In genomic region chr5:143292879-143293278, GRCm38 (mm10) we compare ENCODE assay signal across 9 mouse cellular contexts. TPM values are rescaled to one million over a fixed set of nuclear protein-coding genes. Genes with fewer than 3 reads are reported as not detected.
DNase-seq lines count a peak whose midpoint lies in the region; ATAC-seq and TF ChIP-seq lines count a peak whose summit lies in the region.
"Had no signal": no experiment of that assay in that cellular context is flagged by ENCODE, and none has a peak within 500 bp of the region (broad histone marks: within the 10 kb centered on the region; RNA-seq: fewer than 3 reads in every experiment).

No protein-coding gene starts in this region.

- TF ChIP-seq CTCF in E14TG2a.4 (conservative IDR thresholded peaks at IDR 0.05; ENCODE audit: low read length) = no peak
- no peak for TF ChIP-seq CTCF in forebrain, postnatal 0 days (IDR thresholded peaks at IDR 0.05; ENCODE audit: low read depth)
- no peak for TF ChIP-seq CTCF in liver, embryonic 14.5 days (IDR thresholded peaks at IDR 0.05; ENCODE audit: low read depth)
- no peak for TF ChIP-seq CTCF in thymus, adult 2 months (IDR thresholded peaks at IDR 0.05; ENCODE audit: borderline replicate concordance, control insufficient read depth, extremely low read depth, insufficient read depth, low read length, poor library complexity)

- H3K4me1 ChIP-seq in heart, embryonic 11.5 days (ENCODE audit: control insufficient read depth, insufficient read depth, low read length) = peaks cover 18% of the 10 kb centered on the region
- H3K4me1 ChIP-seq in E14TG2a.4 (replicated peaks; ENCODE audit: low read depth, low read length) = peaks cover 39% of the 10 kb centered on the region
- no peaks in the 10 kb centered on the region for H3K4me1 ChIP-seq in forebrain, postnatal 0 days (ENCODE audit: insufficient read depth)
- H3K4me1 ChIP-seq in liver, embryonic 14.5 days (replicated peaks; ENCODE audit: control insufficient read depth in 2 of 2, insufficient read depth in 2 of 2, low read length in 1 of 2) = no peaks in the 10 kb centered on the region
- H3K4me1 ChIP-seq in thymus, adult 2 months (replicated peaks; ENCODE audit: control insufficient read depth, insufficient read depth, low read length) = peaks cover 7% of the 10 kb centered on the region

- ATAC-seq in heart, embryonic 11.5 days (replicated peaks; ENCODE audit: insufficient number of reproducible peaks, low FRiP score, low TSS enrichment) = no peak
- no peak for ATAC-seq in forebrain, postnatal 0 days
- ATAC-seq in liver, embryonic 14.5 days (ENCODE audit: insufficient read depth) = no peak

- DNase-seq in heart, adult 18-20 months = no peak
- DNase-seq in forebrain, postnatal 0 days = no peak
- no peak for DNase-seq in liver, embryonic 14.5 days (ENCODE audit: low read depth in 3 of 3, low spot score in 3 of 3)
- DNase-seq in thymus, adult 2 months = no peak
- no peak for DNase-seq in Muller cell, postnatal 12 days (ENCODE audit: inconsistent ontology term)
- DNase-seq in adrenal gland, adult 2 months = no peak
- DNase-seq: cerebellum, postnatal 25 days had no signal

- H3K36me3 ChIP-seq in heart, embryonic 11.5 days (ENCODE audit: control insufficient read depth, insufficient read depth, low read length) = no peaks in the 10 kb centered on the region
- no peaks in the 10 kb centered on the region for H3K36me3 ChIP-seq in E14TG2a.4 (ENCODE audit: insufficient read depth, low read length)
- H3K36me3 ChIP-seq in forebrain, postnatal 0 days (ENCODE audit: insufficient read depth) = peaks cover 9% of the 10 kb centered on the region; the same call in 1 of the 2 replicates
- H3K36me3 ChIP-seq in liver, embryonic 14.5 days (replicated peaks; ENCODE audit: control insufficient read depth, insufficient read depth, low read depth) = no peaks in the 10 kb centered on the region
- H3K36me3 ChIP-seq in thymus, adult 2 months (ENCODE audit: control insufficient read depth, insufficient read depth, low read length) = no peaks in the 10 kb centered on the region

- TF ChIP-seq EP300 in liver, embryonic 14.5 days (IDR thresholded peaks at IDR 0.05; ENCODE audit: low read depth) = no peak

- no peak for TF ChIP-seq POLR2A in thymus, adult 2 months (IDR thresholded peaks at IDR 0.05; ENCODE audit: control insufficient read depth, extremely low read depth, insufficient read depth, low read length, poor library complexity)

- peak overlapping the region; percentile 91 for H3K4me2 ChIP-seq in heart, embryonic 11.5 days
- H3K4me2 ChIP-seq in forebrain, postnatal 0 days (ENCODE audit: low read depth) = peak overlapping the region; percentile 87
- H3K4me2 ChIP-seq in liver, embryonic 14.5 days (ENCODE audit: low read depth) = peak overlapping the region; percentile 36

- H3K27me3 ChIP-seq in heart, embryonic 11.5 days (ENCODE audit: control insufficient read depth, insufficient read depth, low read length) = peaks cover 66% of the 10 kb centered on the region
- H3K27me3 ChIP-seq in E14TG2a.4 (ENCODE audit: insufficient read depth, low read length) = peaks cover 68% of the 10 kb centered on the region
- H3K27me3 ChIP-seq in forebrain, postnatal 0 days (ENCODE audit: insufficient read depth, low read length) = peaks cover 13% of the 10 kb centered on the region
- peaks cover 52% of the 10 kb centered on the region for H3K27me3 ChIP-seq in liver, embryonic 14.5 days (ENCODE audit: control insufficient read depth, insufficient read depth, low read length)
- H3K27me3 ChIP-seq in thymus, adult 2 months (ENCODE audit: control insufficient read depth, insufficient read depth, low read length) = peaks cover 17% of the 10 kb centered on the region; the same call in 1 of the 2 replicates

- H3K27ac ChIP-seq in heart, embryonic 11.5 days (ENCODE audit: low read depth, low read length) = no peak overlapping the region
- no peak overlapping the region for H3K27ac ChIP-seq in forebrain, postnatal 0 days (ENCODE audit: low read depth, low read length)
- H3K27ac ChIP-seq in liver, embryonic 14.5 days = no peak overlapping the region
- no peak overlapping the region for H3K27ac ChIP-seq in thymus, adult 2 months (ENCODE audit: control insufficient read depth, insufficient read depth, low read length)

- 2% methylated on average over 16 of the region's 19 CpGs for WGBS in heart, embryonic 11.5 days (ENCODE audit: insufficient replicate concordance)
- WGBS in forebrain, postnatal 0 days = 5% methylated on average over 19 of the region's 19 CpGs
- WGBS in liver, embryonic 14.5 days (ENCODE audit: insufficient replicate concordance) = 5% methylated on average over 18 of the region's 19 CpGs
- WGBS in thymus, adult 2 months = 10% methylated on average over 16 of the region's 19 CpGs

- peak overlapping the region; percentile 55 for H3K4me3 ChIP-seq in heart, embryonic 11.5 days (ENCODE audit: low read depth, low read length)
- H3K4me3 ChIP-seq in E14TG2a.4 (replicated peaks; ENCODE audit: low read length) = peak overlapping the region; percentile 73
- H3K4me3 ChIP-seq in forebrain, postnatal 0 days (ENCODE audit: low read depth, low read length) = peak overlapping the region; percentile 51
- peak overlapping the region in 1 of 2 experiments; percentile 10; a peak in 1 of 4 replicates for H3K4me3 ChIP-seq in liver, embryonic 14.5 days (ENCODE audit: insufficient read depth in 1 of 2, low read depth in 2 of 2, low read length in 2 of 2)
- H3K4me3 ChIP-seq in thymus, adult 2 months (ENCODE audit: control insufficient read depth, insufficient read depth, low read length) = no peak overlapping the region

- H3K9ac ChIP-seq in heart, embryonic 11.5 days (ENCODE audit: low read depth, low read length) = peak overlapping the region; percentile 56
- H3K9ac ChIP-seq in forebrain, postnatal 0 days = peak overlapping the region; percentile 52
- H3K9ac ChIP-seq in liver, embryonic 14.5 days (replicated peaks) = no peak overlapping the region

- no peaks in the 10 kb centered on the region for H3K9me3 ChIP-seq in heart, embryonic 11.5 days (replicated peaks; ENCODE audit: control insufficient read depth, low read length)
- peaks cover 13% of the 10 kb centered on the region for H3K9me3 ChIP-seq in E14TG2a.4 (ENCODE audit: low read length)
- H3K9me3 ChIP-seq in forebrain, postnatal 0 days (ENCODE audit: low read length) = no peaks in the 10 kb centered on the region
- H3K9me3 ChIP-seq in liver, embryonic 14.5 days (ENCODE audit: control insufficient read depth, low read length) = no peaks in the 10 kb centered on the region

RNA-seq across cellular contexts. Expression of gene Zfp853, which starts 0.5 kb away (rescaled TPM):
- not detected in 2 replicates for polyA plus RNA-seq in heart, embryonic 11.5 days (2014; fragmentation: Nextera tagmentation; extraction: Ambion mirVana)
- under 1 TPM in 1 of 2 experiments, not detected in 1; 0.13 TPM for total RNA-seq in heart, adult 18-20 months (2021)
- total RNA-seq in forebrain, postnatal 0 days (2014; rRNA removed) = 9.8 and 16.5 TPM in 2 replicates
- 0.18 and 0.23 TPM in 2 replicates for polyA plus RNA-seq in forebrain, postnatal 0 days (2015; fragmentation: Nextera tagmentation; extraction: Ambion mirVana)
- polyA plus RNA-seq in liver, embryonic 14.5 days (2012; rRNA removed) = 0.10 and 0.11 TPM in 2 replicates
- not detected in 2 replicates for polyA plus RNA-seq in liver, embryonic 14.5 days (2014; fragmentation: Nextera tagmentation; extraction: Ambion mirVana)
- polyA plus RNA-seq in thymus, adult 2 months (2012; rRNA removed) = 0.96 and 1.0 TPM in 2 replicates
- total RNA-seq in adrenal gland, adult 2 months (2021) = under 1 TPM; 0.17 to 0.31 TPM
- 1.1 and 1.6 TPM in 2 replicates for polyA plus RNA-seq in adrenal gland, adult 2 months (2012; rRNA removed)

RNA-seq across cellular contexts. Expression of gene E130309D02Rik, which starts 22.3 kb away (rescaled TPM):
- 19.9 and 25.4 TPM in 2 replicates for polyA plus RNA-seq in heart, embryonic 11.5 days (2014; fragmentation: Nextera tagmentation; extraction: Ambion mirVana)
- total RNA-seq in heart, adult 18-20 months (2021) = 10 to 100 TPM; 15.1 to 18.2 TPM
- 40.9 and 44.7 TPM in 2 replicates for total RNA-seq in forebrain, postnatal 0 days (2014; rRNA removed)
- 27.7 and 29.2 TPM in 2 replicates for polyA plus RNA-seq in forebrain, postnatal 0 days (2015; fragmentation: Nextera tagmentation; extraction: Ambion mirVana)
- 12.7 and 14.1 TPM in 2 replicates for polyA plus RNA-seq in liver, embryonic 14.5 days (2012; rRNA removed)
- polyA plus RNA-seq in liver, embryonic 14.5 days (2014; fragmentation: Nextera tagmentation; extraction: Ambion mirVana) = 13.7 and 17.2 TPM in 2 replicates
- polyA plus RNA-seq in thymus, adult 2 months (2012; rRNA removed) = 65.3 and 83.7 TPM in 2 replicates
- 10 to 100 TPM; 25.6 to 36.4 TPM for total RNA-seq in adrenal gland, adult 2 months (2021)
- polyA plus RNA-seq in adrenal gland, adult 2 months (2012; rRNA removed) = 46.5 and 54.9 TPM in 2 replicates

RNA-seq across cellular contexts. Expression of gene Zfp316, which starts 23.1 kb away (rescaled TPM):
- polyA plus RNA-seq in heart, embryonic 11.5 days (2014; fragmentation: Nextera tagmentation; extraction: Ambion mirVana) = 0.89 and 1.2 TPM in 2 replicates
- 1 to 10 TPM; 5.5 to 5.7 TPM for total RNA-seq in heart, adult 18-20 months (2021)
- total RNA-seq in forebrain, postnatal 0 days (2014; rRNA removed) = 21.5 and 29.8 TPM in 2 replicates
- polyA plus RNA-seq in forebrain, postnatal 0 days (2015; fragmentation: Nextera tagmentation; extraction: Ambion mirVana) = 5.5 and 7.5 TPM in 2 replicates
- 0.28 and 0.33 TPM in 2 replicates for polyA plus RNA-seq in liver, embryonic 14.5 days (2012; rRNA removed)
- polyA plus RNA-seq in liver, embryonic 14.5 days (2014; fragmentation: Nextera tagmentation; extraction: Ambion mirVana) = 0.05 and 0.10 TPM in 2 replicates
- 3.6 and 4.0 TPM in 2 replicates for polyA plus RNA-seq in thymus, adult 2 months (2012; rRNA removed)
- 1 to 10 TPM; 4.6 to 9.8 TPM for total RNA-seq in adrenal gland, adult 2 months (2021)
- 21.0 and 25.5 TPM in 2 replicates for polyA plus RNA-seq in adrenal gland, adult 2 months (2012; rRNA removed)

RNA-seq across cellular contexts. Expression of gene Zdhhc4, which starts 36.2 kb away (rescaled TPM):
- polyA plus RNA-seq in heart, embryonic 11.5 days (2014; fragmentation: Nextera tagmentation; extraction: Ambion mirVana) = 56.6 and 56.9 TPM in 2 replicates
- 10 to 100 TPM; 25.1 to 26.3 TPM for total RNA-seq in heart, adult 18-20 months (2021)
- total RNA-seq in forebrain, postnatal 0 days (2014; rRNA removed) = 45.1 and 62.6 TPM in 2 replicates
- 94.0 and 97.3 TPM in 2 replicates for polyA plus RNA-seq in forebrain, postnatal 0 days (2015; fragmentation: Nextera tagmentation; extraction: Ambion mirVana)
- polyA plus RNA-seq in liver, embryonic 14.5 days (2012; rRNA removed) = 16.4 and 19.3 TPM in 2 replicates
- 24.5 and 25.9 TPM in 2 replicates for polyA plus RNA-seq in liver, embryonic 14.5 days (2014; fragmentation: Nextera tagmentation; extraction: Ambion mirVana)
- polyA plus RNA-seq in thymus, adult 2 months (2012; rRNA removed) = 117 and 118 TPM in 2 replicates
- total RNA-seq in adrenal gland, adult 2 months (2021) = 10 to 100 TPM; 52.8 to 60.8 TPM
- polyA plus RNA-seq in adrenal gland, adult 2 months (2012; rRNA removed) = 95.2 and 110 TPM in 2 replicates

RNA-seq across cellular contexts. Expression of gene Zfp12, which starts 57.9 kb away (rescaled TPM):
- 8.4 and 9.2 TPM in 2 replicates for polyA plus RNA-seq in heart, embryonic 11.5 days (2014; fragmentation: Nextera tagmentation; extraction: Ambion mirVana)
- 1 to 10 TPM; 8.3 to 9.6 TPM for total RNA-seq in heart, adult 18-20 months (2021)
- 35.2 and 37.1 TPM in 2 replicates for total RNA-seq in forebrain, postnatal 0 days (2014; rRNA removed)
- polyA plus RNA-seq in forebrain, postnatal 0 days (2015; fragmentation: Nextera tagmentation; extraction: Ambion mirVana) = 11.9 and 14.0 TPM in 2 replicates
- 2.3 and 2.6 TPM in 2 replicates for polyA plus RNA-seq in liver, embryonic 14.5 days (2012; rRNA removed)
- 1.8 and 2.3 TPM in 2 replicates for polyA plus RNA-seq in liver, embryonic 14.5 days (2014; fragmentation: Nextera tagmentation; extraction: Ambion mirVana)
- 24.8 and 32.9 TPM in 2 replicates for polyA plus RNA-seq in thymus, adult 2 months (2012; rRNA removed)
- total RNA-seq in adrenal gland, adult 2 months (2021) = 10 to 100 TPM; 19.5 to 21.4 TPM
- 9.1 and 10.1 TPM in 2 replicates for polyA plus RNA-seq in adrenal gland, adult 2 months (2012; rRNA removed)

Comparison
In these comparisons a context has a peak if more than half of its experiments do, and no peak if none do; other contexts are left out.
1. H3K4me2 ChIP-seq: peak in every context shown above with its lines; median percentile 91 in heart, embryonic 11.5 days; 87 in forebrain, postnatal 0 days; 36 in liver, embryonic 14.5 days.